Mouse (Mus musculus): ENCODE data around the gene 2210011C24Rik. TPM values are rescaled to one million over a fixed set of nuclear protein-coding genes. Genes with fewer than 3 reads are reported as not detected.
"Not testable (repeated sequence)": the region's sequence is repeated elsewhere in the genome, so short reads cannot be mapped to it uniquely, and the experiment has no call there.

The 2210011C24Rik gene
- polyA plus RNA-seq, 1 experiment from 2014 or later, result not detected

DNA sequence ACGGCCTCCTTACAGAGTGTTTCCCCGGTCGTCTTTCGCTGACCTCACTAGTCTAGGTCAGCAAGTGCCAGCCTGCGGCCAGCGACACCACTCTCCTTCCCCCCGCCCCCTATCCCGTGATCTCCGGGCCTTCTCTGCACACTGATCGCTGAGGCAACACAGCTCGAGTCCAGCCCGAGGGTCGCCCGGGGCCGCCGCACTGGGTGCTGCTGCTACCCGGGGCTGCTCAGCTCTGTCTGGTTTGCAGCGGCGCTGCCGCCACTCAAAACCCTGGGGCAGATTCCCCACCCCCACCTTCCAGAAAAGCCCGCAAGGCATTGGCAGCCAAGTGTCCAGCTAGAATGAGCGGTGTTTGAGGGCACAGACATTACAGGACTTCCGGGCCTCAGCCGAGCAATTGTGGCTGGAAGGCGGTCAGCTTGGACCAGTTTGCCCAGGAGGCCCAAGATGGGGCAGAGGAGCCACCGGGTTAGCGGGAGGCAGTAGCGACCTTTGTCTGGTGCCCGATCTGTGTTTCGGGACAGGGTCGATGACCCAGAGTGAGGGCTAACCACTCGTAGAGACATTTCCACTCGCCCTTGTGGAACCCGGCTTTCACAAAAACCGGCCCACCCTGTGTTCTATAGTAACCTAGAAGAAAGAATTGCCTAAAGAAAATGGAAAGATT lies 661 bp upstream of the 2210011C24Rik start:
- 3% methylated on average over 35 of the region's 35 CpGs for WGBS
- Histone ChIP-seq H3K27me3 (peaks cover 58% of the 10 kb centered on the region), H3K4me1 (peaks cover 30% of the 10 kb centered on the region), H3K36me3 (replicated peaks) (no peaks in the 10 kb centered on the region), H3K4me3 (replicated peaks) (peak overlapping the region; percentile 55), H3K4me2 (peak overlapping the region; percentile 95), H3K27ac (no peak overlapping the region), H3K9ac (peak overlapping the region; percentile 48; the same call in 1 of the 2 replicates), H3K9me3 (no peaks in the 10 kb centered on the region)
- 0 out of 2 replicates have a peak, but pooled peaks have one; percentile 15 for ATAC-seq (ENCODE audit: low FRiP score)

DNA sequence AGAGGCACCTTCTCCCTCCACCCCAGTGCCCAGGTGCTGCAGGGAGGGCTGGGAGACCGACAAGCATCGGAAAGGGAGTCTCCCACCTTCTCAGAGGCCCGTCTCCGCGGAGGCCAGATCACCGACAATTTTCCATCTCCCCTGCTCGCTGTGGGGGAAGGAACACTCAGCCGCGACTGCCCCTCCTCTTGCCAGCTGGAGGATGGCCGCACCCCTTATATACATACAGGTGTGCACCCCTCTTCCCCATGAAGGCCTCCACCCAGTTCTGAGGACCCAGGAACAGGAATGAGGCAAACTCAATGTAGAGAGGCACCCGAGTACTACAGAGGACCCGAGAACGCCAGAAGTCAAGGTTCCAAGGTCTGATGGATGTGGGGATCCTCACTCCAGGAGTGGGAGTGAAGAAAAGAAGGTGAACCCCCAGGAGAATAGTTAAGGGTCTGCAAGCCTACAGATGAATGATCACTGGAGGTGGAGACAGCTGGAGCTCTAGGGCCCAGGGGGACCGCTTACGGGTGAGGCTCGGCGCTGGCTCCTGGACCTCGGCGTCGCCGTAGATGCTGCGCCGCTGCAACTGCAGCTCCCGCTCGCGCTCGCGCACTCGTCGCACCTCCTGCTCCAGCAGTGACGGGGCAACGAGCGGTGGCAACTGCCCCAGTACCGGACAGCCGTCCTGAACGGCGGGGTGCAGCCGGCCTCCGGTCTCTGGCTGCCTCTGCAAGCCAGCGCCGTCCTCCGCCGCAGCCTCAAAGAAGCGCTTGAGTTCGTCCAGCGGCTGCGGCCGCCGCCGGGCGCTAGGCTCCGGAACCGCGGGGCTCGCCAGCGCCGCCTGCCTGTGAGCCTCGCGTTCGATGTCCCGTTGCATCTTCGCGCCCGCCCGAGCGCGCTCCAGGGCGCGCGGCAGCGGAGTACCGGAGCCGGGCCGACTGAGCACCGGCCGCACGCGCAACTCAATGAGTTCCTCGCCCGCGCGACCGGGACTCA lies 1.1 kb downstream of the 2210011C24Rik start:
- Histone ChIP-seq H3K27me3 (peaks cover 58% of the 10 kb centered on the region), H3K4me3 (replicated peaks) (peak overlapping the region; percentile 55), H3K4me2 (peak overlapping the region; percentile 95), H3K9ac (peak overlapping the region; percentile 62), H3K36me3 (replicated peaks) (no peaks in the 10 kb centered on the region), H3K27ac (no peak overlapping the region), H3K4me1 (peaks cover 30% of the 10 kb centered on the region), H3K9me3 (no peaks in the 10 kb centered on the region)
- peak; percentile 58 for ATAC-seq (ENCODE audit: low FRiP score)
- 2% methylated on average over 82 of the region's 83 CpGs for WGBS

DNA sequence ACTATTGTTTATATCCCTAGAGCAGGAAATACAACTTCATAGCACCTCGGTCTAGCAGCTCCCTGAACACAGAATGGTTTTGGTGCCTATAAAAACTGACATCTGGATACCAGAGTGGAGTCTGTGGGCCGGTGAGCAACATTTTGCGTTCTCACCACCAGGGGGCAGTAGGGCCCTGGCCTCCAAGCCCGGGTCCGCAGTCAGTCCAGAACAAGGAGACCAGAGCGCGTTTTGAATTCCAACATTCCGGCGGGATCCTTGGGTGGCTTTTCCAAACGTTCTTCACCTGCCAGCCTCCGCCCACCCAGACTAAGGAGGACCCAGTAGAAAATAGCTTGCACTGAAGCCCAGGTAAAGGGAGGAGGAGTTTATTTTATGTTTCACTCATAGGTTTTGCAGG lies 2.1 kb downstream of the 2210011C24Rik start:
- Histone ChIP-seq H3K36me3 (replicated peaks) (no peaks in the 10 kb centered on the region), H3K4me2 (no peak overlapping the region), H3K9me3 (no peaks in the 10 kb centered on the region), H3K4me3 (replicated peaks) (no peak overlapping the region), H3K27ac (no peak overlapping the region), H3K27me3 (peaks cover 55% of the 10 kb centered on the region), H3K9ac (no peak overlapping the region), H3K4me1 (peaks cover 33% of the 10 kb centered on the region)
- ATAC-seq (ENCODE audit: low FRiP score), result peak; percentile 37; the same call in 1 of the 2 replicates
- 1% methylated on average over 11 of the region's 11 CpGs for WGBS

- Histone ChIP-seq H3K9ac (no peak overlapping the region), H3K4me3 (replicated peaks) (no peak overlapping the region), H3K27ac (no peak overlapping the region), H3K4me1 (peaks cover 41% of the 10 kb centered on the region), H3K36me3 (replicated peaks) (no peaks in the 10 kb centered on the region), H3K4me2 (no peak overlapping the region), H3K27me3 (peaks cover 46% of the 10 kb centered on the region), H3K9me3 (no peaks in the 10 kb centered on the region)
- 25% methylated on average over 7 of the region's 7 CpGs for WGBS
- no peak for ATAC-seq (ENCODE audit: low FRiP score)
These were observed 3.6 kb downstream of the 2210011C24Rik start for GRCm38 (mm10) chr8:84008362-84008761.

DNA sequence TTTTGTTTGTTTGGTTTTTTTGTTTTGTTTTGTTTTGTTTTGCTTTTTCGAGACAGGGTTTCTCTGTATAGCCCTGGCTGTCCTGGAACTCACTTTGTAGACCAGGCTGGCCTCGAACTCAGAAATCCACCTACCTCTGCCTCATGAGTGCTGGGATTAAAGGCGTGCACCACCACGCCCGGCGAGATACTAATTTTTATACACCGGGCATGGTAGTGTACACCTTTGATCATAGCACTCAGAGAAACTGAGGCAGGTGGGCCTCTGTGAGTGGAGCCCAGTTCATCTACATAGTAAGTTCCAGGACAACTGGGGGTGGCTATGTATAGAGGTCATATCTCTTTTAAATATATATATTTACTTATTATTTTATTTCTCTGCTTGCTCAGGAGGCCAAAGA lies 6.5 kb downstream of the 2210011C24Rik start:
- Histone ChIP-seq H3K4me1 (peaks cover 26% of the 10 kb centered on the region), H3K27me3 (peaks cover 45% of the 10 kb centered on the region)
- H3K9ac ChIP-seq; H3K4me3 ChIP-seq (replicated peaks); H3K4me2 ChIP-seq; H3K9me3 ChIP-seq; H3K27ac ChIP-seq; ATAC-seq (ENCODE audit: low FRiP score); H3K36me3 ChIP-seq (replicated peaks): not testable (repeated sequence)
- 96% methylated on average over 7 of the region's 7 CpGs for WGBS

DNA sequence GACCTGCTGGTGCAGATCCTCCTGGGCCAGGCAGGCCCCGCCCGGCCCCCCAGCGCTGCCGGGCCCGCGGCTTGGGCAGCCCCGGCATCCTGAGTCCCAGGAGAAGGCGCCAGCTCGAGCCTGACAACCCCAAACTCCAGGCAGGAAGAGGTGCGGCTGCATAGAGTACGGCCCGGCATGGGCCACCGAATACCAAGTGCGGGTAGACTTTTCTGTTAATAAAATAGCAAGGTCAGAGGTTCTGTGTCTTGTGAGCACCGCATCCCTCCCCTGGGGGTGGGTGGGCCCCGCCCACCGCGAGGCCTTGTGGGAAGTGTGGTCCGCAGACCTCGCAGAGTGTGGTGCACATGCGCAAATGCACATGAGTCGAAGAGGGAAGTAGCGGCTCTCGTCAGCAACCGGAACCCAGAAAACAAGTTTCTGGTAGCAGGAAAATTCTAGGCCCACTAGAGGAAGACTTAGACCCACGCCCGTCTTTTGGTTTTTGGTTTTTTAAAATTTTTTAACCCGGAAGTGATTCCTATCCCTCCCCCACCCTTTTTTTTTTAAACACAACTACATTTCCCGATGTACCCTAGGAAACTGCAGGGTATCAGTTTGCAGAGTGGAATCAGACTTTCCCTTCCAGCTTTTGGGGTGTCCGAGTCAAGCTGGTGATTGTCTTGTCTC lies 7.3 kb downstream of the 2210011C24Rik start:
- ATAC-seq (ENCODE audit: low FRiP score), result peak; percentile 84
- WGBS, result 1% methylated on average over 30 of the region's 30 CpGs
- peaks cover 45% of the 10 kb centered on the region for H3K27me3 ChIP-seq

DNA sequence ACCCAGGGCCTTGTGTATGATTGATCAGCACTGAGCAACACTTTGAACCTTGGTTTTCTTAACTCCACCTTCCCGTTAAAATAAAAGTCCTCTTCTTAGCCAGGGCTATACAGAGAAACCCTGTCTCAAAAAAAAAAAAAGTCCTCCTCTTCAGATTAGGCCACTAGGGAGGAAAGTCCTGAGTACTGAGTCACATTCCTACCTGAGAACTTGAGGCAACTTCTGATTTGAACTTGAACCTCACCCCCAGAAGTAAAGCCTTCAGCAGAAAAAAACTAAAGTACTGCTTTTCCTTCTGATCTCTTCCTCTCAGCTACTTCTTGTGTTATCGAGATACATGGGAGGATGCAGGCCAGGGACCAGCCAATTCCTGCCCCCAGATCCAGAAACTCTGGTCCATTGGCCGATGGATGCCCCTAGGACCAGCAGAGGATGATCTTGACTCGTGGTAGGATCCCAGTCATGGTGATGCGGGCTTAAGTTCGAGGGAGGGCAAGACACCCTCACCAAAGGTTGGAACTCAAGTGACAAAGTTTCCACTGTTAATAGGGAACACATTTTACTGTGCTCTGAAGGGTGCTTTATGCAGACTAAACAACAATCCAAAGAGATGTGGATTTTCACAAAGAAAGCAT lies 8.2 kb downstream of the 2210011C24Rik start:
- peak overlapping the region; percentile 60 for H3K4me3 ChIP-seq (replicated peaks)
- 78% methylated on average over 6 of the region's 6 CpGs for WGBS

More for the DNA sequence above, 7.3 kb downstream of the 2210011C24Rik start:
- Histone ChIP-seq H3K9me3 (no peaks in the 10 kb centered on the region), H3K4me2 (peak overlapping the region; percentile 82), H3K36me3 (replicated peaks) (peaks cover 18% of the 10 kb centered on the region), H3K9ac (peak overlapping the region; percentile 70), H3K4me3 (replicated peaks) (peak overlapping the region; percentile 60), H3K4me1 (peaks cover 22% of the 10 kb centered on the region), H3K27ac (peak overlapping the region; percentile 61)

GRCm38 (mm10) chr8:84002957-84003611 lies 8.9 kb downstream of the 2210011C24Rik start:
- peaks cover 43% of the 10 kb centered on the region for H3K27me3 ChIP-seq
- H3K4me3 ChIP-seq (replicated peaks), result no peak overlapping the region
- H3K4me1 ChIP-seq, result peaks cover 37% of the 10 kb centered on the region
- no peak overlapping the region for H3K9ac ChIP-seq
- peaks cover 24% of the 10 kb centered on the region for H3K36me3 ChIP-seq (replicated peaks)
- H3K4me2 ChIP-seq, result no peak overlapping the region
- H3K27ac ChIP-seq, result no peak overlapping the region
- whole genome bisulfite sequencing, result 55% methylated on average over 12 of the region's 12 CpGs
- H3K9me3 ChIP-seq, result no peaks in the 10 kb centered on the region
- ATAC-seq (ENCODE audit: low FRiP score), result no peak

More for the DNA sequence above, 8.2 kb downstream of the 2210011C24Rik start:
- Histone ChIP-seq H3K27me3 (peaks cover 45% of the 10 kb centered on the region), H3K4me2 (peak overlapping the region; percentile 82), H3K9ac (peak overlapping the region; percentile 70; the same call in 1 of the 2 replicates), H3K9me3 (no peaks in the 10 kb centered on the region), H3K27ac (no peak overlapping the region), H3K36me3 (replicated peaks) (peaks cover 24% of the 10 kb centered on the region), H3K4me1 (peaks cover 31% of the 10 kb centered on the region)
- ATAC-seq (ENCODE audit: low FRiP score), result no peak

DNA sequence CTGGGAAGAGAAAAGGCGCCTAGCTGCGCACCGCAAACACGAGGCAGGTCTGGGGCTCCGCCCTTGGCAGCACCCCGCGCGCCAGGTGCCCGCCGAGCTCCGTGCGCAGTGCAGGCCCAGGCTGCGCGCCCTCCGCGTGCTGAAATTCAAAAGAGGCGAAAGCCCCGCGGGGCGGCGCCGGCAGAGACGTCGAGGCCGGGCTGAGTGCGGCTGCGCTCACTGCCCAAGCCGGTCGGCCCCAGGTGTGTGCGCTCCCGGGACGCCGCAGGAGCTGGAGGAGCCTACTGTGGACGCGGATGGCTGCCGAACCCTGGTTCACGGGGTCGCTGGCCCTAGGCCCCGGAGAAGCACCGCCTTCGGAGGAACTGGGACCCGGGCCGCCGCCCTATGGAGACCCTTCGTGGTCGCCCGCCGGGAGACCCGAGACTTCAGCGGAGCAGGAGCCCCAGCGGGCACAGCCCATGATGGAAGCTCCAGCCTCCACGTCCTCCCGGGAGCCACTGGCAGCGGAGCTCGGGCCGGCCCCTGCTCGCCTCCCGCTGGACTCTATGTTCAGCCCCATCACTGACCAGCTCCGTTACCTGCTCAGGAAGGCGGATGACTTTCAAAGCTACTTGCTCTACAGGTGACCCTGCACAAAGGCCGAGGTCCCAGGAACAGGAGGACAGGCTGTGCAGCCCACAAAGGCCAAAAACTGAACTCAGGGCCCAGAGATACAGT lies 10.5 kb downstream of the 2210011C24Rik start, which contains the start of gene 1700067K01Rik:
1700067K01Rik (plus strand) TSS at position 222 of the 720 bp plus-strand sequence.
- Histone ChIP-seq H3K4me3 (replicated peaks) (peak within 1 kb of the TSS; percentile 14), H3K27ac (no peak within 1 kb of the TSS), H3K4me2 (peak within 1 kb of the TSS; percentile 32), H3K27me3 (peaks cover 43% of the 10 kb centered on the region), H3K9me3 (no peaks in the 10 kb centered on the region), H3K9ac (peak within 1 kb of the TSS; percentile 12; the same call in 1 of the 2 replicates), H3K4me1 (peaks cover 40% of the 10 kb centered on the region), H3K36me3 (replicated peaks) (peaks cover 24% of the 10 kb centered on the region)
- WGBS, result 16% methylated on average over 61 of the region's 61 CpGs
- ATAC-seq (ENCODE audit: low FRiP score), result no peak

- H3K9ac ChIP-seq, result no peak overlapping the region
- no peak for ATAC-seq (ENCODE audit: low FRiP score)
- 0 out of 2 replicates have a peak overlapping the region, but pooled peaks have one; percentile 82 for H3K4me2 ChIP-seq
- 89% methylated on average over 2 of the region's 2 CpGs for WGBS
- peaks cover 28% of the 10 kb centered on the region for H3K36me3 ChIP-seq (replicated peaks)
- H3K9me3 ChIP-seq, result no peaks in the 10 kb centered on the region
- no peak overlapping the region for H3K27ac ChIP-seq
- H3K4me3 ChIP-seq (replicated peaks), result no peak overlapping the region
- peaks cover 43% of the 10 kb centered on the region for H3K27me3 ChIP-seq
- H3K4me1 ChIP-seq, result peaks cover 43% of the 10 kb centered on the region
These were observed 12.1 kb downstream of the 2210011C24Rik start for GRCm38 (mm10) chr8:83999825-84000224.
